Mouse (Mus musculus) ES-E14 (cell line): ENCODE results near the gene Glrx. TPM values are rescaled to one million over a fixed set of nuclear protein-coding genes. Genes with fewer than 3 reads are reported as not detected.

Experiments used
- DNase-seq: peaks from one replicate; pipeline ENCODE4 v3.0.0-alpha.2; 2013; ENCODE audit warnings: low read depth, low spot score
- H3K27ac ChIP-seq: 2 replicates; pipeline ENCODE4 v1.5.1; 2012; ENCODE audit warnings: low read depth, mild to moderate bottlenecking, low read length, moderate library complexity, mixed read lengths; ENCODE audit not compliant: poor library complexity, insufficient read depth, severe bottlenecking
- H3K36me3 ChIP-seq: 2 replicates; pipeline ENCODE4 v1.6.1; 2012; ENCODE audit warnings: mild to moderate bottlenecking, low read length, moderate library complexity, mixed read lengths; ENCODE audit not compliant: control insufficient read depth, poor library complexity, insufficient read depth, severe bottlenecking
- H3K4me1 ChIP-seq, 2 experiments: fragments of 150-350 bp in 1 of 2; sonication (generic) in 1 of 2; 2 replicates each; pipeline ENCODE4 v1.6.1; 2012; ENCODE audit warnings: low read length in 2 of 2, mild to moderate bottlenecking in 1 of 2, mixed read lengths in 1 of 2; ENCODE audit not compliant: control insufficient read depth in 2 of 2, insufficient read depth in 2 of 2, poor library complexity in 1 of 2
- H3K4me3 ChIP-seq, 2 experiments: fragments of 150-350 bp in 1 of 2; sonication (generic) in 1 of 2; 2 replicates each; pipeline ENCODE4 v1.5.1; 2012; ENCODE audit warnings: low read length in 2 of 2, low read depth in 1 of 2, mild to moderate bottlenecking in 1 of 2, mixed read lengths in 1 of 2; ENCODE audit not compliant: insufficient read depth in 1 of 2, poor library complexity in 1 of 2, severe bottlenecking in 1 of 2
- H3K9ac ChIP-seq: 2 replicates; pipeline ENCODE4 v1.6.1; 2012; ENCODE audit warnings: low read depth, mild to moderate bottlenecking, low read length, mixed read lengths; ENCODE audit not compliant: poor library complexity, insufficient read depth, severe bottlenecking
- H3K9me3 ChIP-seq: fragments of 150-350 bp; sonication (generic); 2 replicates; pipeline ENCODE4 v1.6.1; 2012; ENCODE audit warnings: low read depth, mild to moderate bottlenecking, low read length; ENCODE audit not compliant: control insufficient read depth, insufficient read depth
- CHD2 ChIP-seq: IDR thresholded peaks from 2 replicates; pipeline ENCODE4 v1.6.1; 2014; ENCODE audit warnings: mild to moderate bottlenecking, low read depth, low read length, inconsistent platforms
- HCFC1 ChIP-seq: IDR thresholded peaks from 2 replicates; pipeline ENCODE4 v1.6.1; 2012; ENCODE audit warnings: low read length, inconsistent platforms, borderline replicate concordance; ENCODE audit not compliant: insufficient read depth
- MAFK ChIP-seq: IDR thresholded peaks from 2 replicates; pipeline ENCODE4 v1.6.1; 2014; ENCODE audit warnings: mild to moderate bottlenecking, low read depth, low read length, inconsistent platforms; ENCODE audit not compliant: insufficient read depth
- ZC3H11A ChIP-seq: IDR thresholded peaks from 2 replicates; pipeline ENCODE4 v1.6.1; 2012; ENCODE audit warnings: low read depth, mild to moderate bottlenecking, inconsistent platforms, low read length, borderline replicate concordance
- ZNF384 ChIP-seq: IDR thresholded peaks from 2 replicates; pipeline ENCODE4 v1.6.1; 2012; ENCODE audit warnings: low read depth, low read length, inconsistent platforms
- in situ Hi-C, 2 experiments: fragments of 600-800 bp; cut with MboI; formaldehyde crosslinking; loops; one replicate each; pipeline ENCODE4 v1.15.1; 2025; ENCODE audit warnings: low sequenced_read_pairs in 2 of 2, inconsistent platforms in 1 of 2; ENCODE audit not compliant: unreplicated experiment in 2 of 2
- total RNA-seq: library from RNA; depleted of rRNA; stranded (reverse); fragments of 300-350 nt; gene quantifications from 2 replicates; pipeline ENCODE4 v1.2.3, GENCODE M21; 2012

The Glrx gene
- total RNA-seq, 1 experiment, result 11.9 TPM

DNA sequence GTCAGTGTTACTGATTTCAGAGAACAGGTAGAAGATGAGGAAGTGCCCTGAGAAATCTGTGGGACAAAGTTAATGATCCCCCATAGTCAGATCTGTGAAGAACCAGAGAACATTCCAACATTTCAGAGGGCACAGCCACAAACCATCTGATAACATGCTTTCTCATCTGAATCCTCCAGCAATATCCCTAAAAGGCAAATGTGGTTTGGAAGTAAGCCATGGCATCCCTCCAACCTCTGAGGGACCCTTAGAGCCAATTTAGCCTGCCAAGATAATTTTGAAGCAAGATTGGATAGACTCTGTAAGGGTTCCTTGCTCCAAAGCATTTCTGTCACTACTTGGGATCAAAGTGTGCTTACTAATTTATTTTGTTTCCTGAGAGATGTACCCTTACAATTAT lies 6.2 kb upstream of the Glrx start:
- Histone ChIP-seq H3K27ac (no peak overlapping the region), H3K36me3 (no peaks in the 10 kb centered on the region), H3K9ac (no peak overlapping the region), H3K4me1 (peaks cover 2 to 7% of the 10 kb centered on the region in 2 experiments; a peak in 2 of 4 replicates), H3K9me3 (no peaks in the 10 kb centered on the region), H3K4me3 (no peak overlapping the region)
- TF ChIP-seq MAFK, result no peak
- TF ChIP-seq CHD2, result no peak
- no peak for TF ChIP-seq ZC3H11A
- no peak for TF ChIP-seq HCFC1
- TF ChIP-seq ZNF384, result no peak
- in situ Hi-C loops, result no loop called here
- no peak for DNase-seq

DNA sequence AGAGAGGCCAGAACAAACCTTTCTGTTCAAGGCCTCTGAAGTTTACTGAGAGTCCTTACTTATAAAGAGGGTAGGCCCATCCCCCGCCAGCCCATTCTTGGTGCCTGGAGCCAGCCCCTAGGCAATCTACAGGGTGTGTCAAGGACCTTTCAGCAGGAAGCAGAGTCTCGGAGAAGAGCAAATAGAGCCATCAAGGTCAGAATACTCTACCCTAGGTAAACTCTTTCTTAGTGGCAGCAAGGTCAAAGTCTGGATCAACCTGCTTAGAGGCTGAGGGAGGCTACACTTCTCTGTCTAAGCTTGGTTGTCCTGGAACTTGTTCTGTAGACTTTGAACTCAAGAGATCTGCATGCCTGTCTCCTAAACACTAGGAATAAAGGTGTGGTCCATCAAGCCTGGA lies 4.2 kb upstream of the Glrx start:
- TF ChIP-seq CHD2 (no peak), HCFC1 (no peak), ZC3H11A (no peak), MAFK (no peak), ZNF384 (no peak)
- Histone ChIP-seq H3K9me3 (no peaks in the 10 kb centered on the region), H3K9ac (no peak overlapping the region), H3K36me3 (no peaks in the 10 kb centered on the region), H3K4me3 (no peak overlapping the region), H3K4me1 (peaks cover 6 to 15% of the 10 kb centered on the region in 2 experiments), H3K27ac (peak overlapping the region; percentile 74; the same call in 1 of the 2 replicates)
- DNase-seq, result peak; percentile 58
- in situ Hi-C loops, result no loop called here

DNA sequence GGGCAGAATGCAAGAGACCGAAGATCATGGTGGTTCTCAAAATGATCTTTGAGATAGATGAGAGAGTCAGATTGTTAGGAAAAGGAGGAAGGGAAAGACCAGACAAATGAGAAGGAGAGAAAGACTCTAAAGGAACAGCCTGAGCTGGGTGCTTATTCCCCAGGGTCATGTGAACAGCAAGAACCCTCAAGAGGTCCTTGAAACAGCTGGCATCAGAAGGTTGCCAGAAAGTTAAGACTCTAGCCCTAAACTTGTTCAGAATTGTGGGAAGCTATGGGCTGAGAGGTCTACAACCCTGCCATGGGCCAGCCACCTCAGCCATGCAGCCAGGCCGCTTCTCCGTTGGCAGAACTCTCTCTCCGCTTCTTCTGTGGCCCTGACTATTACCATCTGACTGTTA lies 1.2 kb upstream of the Glrx start:
- TF ChIP-seq ZC3H11A, result no peak
- TF ChIP-seq HCFC1, result no peak
- TF ChIP-seq MAFK, result no peak
- TF ChIP-seq CHD2, result no peak
- no peak for TF ChIP-seq ZNF384
- Histone ChIP-seq H3K4me1 (peaks cover 9 to 24% of the 10 kb centered on the region in 2 experiments), H3K36me3 (no peaks in the 10 kb centered on the region), H3K27ac (no peak overlapping the region), H3K4me3 (no peak overlapping the region), H3K9me3 (no peaks in the 10 kb centered on the region), H3K9ac (no peak overlapping the region)
- DNase-seq, result no peak
- in situ Hi-C loops, result no loop called here

- H3K9ac ChIP-seq, result no peak overlapping the region
- H3K9me3 ChIP-seq, result no peaks in the 10 kb centered on the region
- H3K4me3 ChIP-seq, result peak overlapping the region; percentile 19 to 74; a peak in 3 of 4 replicates
- H3K27ac ChIP-seq, result no peak overlapping the region
- no peak for TF ChIP-seq ZC3H11A
- TF ChIP-seq MAFK, result no peak
- TF ChIP-seq CHD2, result no peak
- TF ChIP-seq ZNF384, result no peak
- no peak for TF ChIP-seq HCFC1
- H3K36me3 ChIP-seq, result no peaks in the 10 kb centered on the region
- H3K4me1 ChIP-seq, result peaks cover 11 to 31% of the 10 kb centered on the region in 2 experiments
- no peak for DNase-seq
- in situ Hi-C loops, result no loop called here
Measured at GRCm38 (mm10) chr13:75840752-75841285, 1.2 kb downstream of the Glrx start.
